Mouse (Mus musculus) midbrain, embryonic 16.5 days (tissue): ENCODE results near the gene Ascc1. TPM values are rescaled to one million over a fixed set of nuclear protein-coding genes. Genes with fewer than 3 reads are reported as not detected.

Experiments
- ATAC-seq: fragments of 200-750 bp; cut with Nextera tagmentation; 2 replicates; pipeline ENCODE4 v1.8.0; 2017; ENCODE audit warnings: moderate TSS enrichment
- H3K27ac ChIP-seq: fragments of 300-500 bp; sonication (generic); 2 replicates; pipeline ENCODE4 v1.5.1; 2014; ENCODE audit warnings: mild to moderate bottlenecking, low read length, mixed read lengths
- H3K27me3 ChIP-seq: fragments of 300-500 bp; sonication (generic); 2 replicates; pipeline ENCODE4 v1.6.1; 2014; ENCODE audit warnings: low read depth, low read length, mixed read lengths; ENCODE audit not compliant: control insufficient read depth, insufficient read depth
- H3K36me3 ChIP-seq: fragments of 300-500 bp; sonication (generic); 2 replicates; pipeline ENCODE4 v1.6.1; 2014; ENCODE audit warnings: mild to moderate bottlenecking, low read length, moderate library complexity, mixed read lengths; ENCODE audit not compliant: control insufficient read depth, insufficient read depth
- H3K4me1 ChIP-seq: fragments of 300-500 bp; sonication (generic); 2 replicates; pipeline ENCODE4 v1.6.1; 2014; ENCODE audit warnings: mild to moderate bottlenecking, low read length, mixed read lengths; ENCODE audit not compliant: control insufficient read depth, insufficient read depth
- H3K4me2 ChIP-seq: fragments of 300-500 bp; sonication (generic); 2 replicates; pipeline ENCODE4 v1.6.1; 2014; ENCODE audit warnings: mild to moderate bottlenecking, low read length, mixed read lengths
- H3K4me3 ChIP-seq: fragments of 300-500 bp; sonication (generic); 2 replicates; pipeline ENCODE4 v1.5.1; 2014; ENCODE audit warnings: low read depth, mild to moderate bottlenecking, low read length, moderate library complexity, mixed read lengths
- H3K9ac ChIP-seq: fragments of 300-500 bp; sonication (generic); 2 replicates; pipeline ENCODE4 v1.6.1; 2014; ENCODE audit warnings: low read depth, low read length, mixed read lengths
- H3K9me3 ChIP-seq: fragments of 300-500 bp; sonication (generic); replicated peaks from 2 replicates; pipeline ENCODE4 v1.6.1; 2014; ENCODE audit warnings: mild to moderate bottlenecking, low read length, mixed read lengths; ENCODE audit not compliant: control insufficient read depth, poor library complexity, severe bottlenecking
- WGBS: fragments of 180-500 bp; shearing (Covaris S2); extraction: QIAGEN DNeasy Blood & Tissue Kit; methylation state at CpG from one replicate; pipeline ENCODE4 v1.1.7; 2014; 5-methylcytosine and 5-hydroxymethylcytosine counted together
- polyA plus RNA-seq: library from polyadenylated mRNA; unstranded; fragments of >200 nt; fragmentation: Nextera tagmentation; extraction: Ambion mirVana; gene quantifications from 2 replicates; pipeline ENCODE4 v1.2.1, GENCODE M21; 2015

Gene Ascc1
- polyA plus RNA-seq, 1 experiment from 2014 or later, result 54.5 TPM

DNA sequence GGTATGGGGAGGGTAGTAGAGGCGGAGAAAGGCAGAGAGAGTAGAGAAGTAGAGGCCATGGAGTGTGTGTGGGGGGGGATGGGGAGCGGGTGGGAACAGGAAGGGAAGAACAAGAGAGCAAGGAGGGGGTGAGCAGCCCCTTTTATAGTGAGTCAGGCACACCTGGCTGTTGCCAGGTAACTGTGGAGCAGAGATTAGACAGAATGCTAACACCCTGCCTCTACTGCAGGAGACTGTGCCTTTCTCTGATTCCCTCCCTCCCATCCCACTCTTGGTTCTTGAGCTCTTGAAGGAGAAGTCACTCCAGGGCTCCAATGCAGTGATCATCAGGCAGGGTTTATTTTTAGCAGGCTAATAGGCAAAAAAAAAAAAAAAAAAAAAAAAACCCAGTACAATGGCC, 30.0 kb downstream of the Ascc1 start:
- Histone ChIP-seq H3K27ac (peak overlapping the region; percentile 73), H3K4me3 (no peak overlapping the region)
- peak; percentile 83 for ATAC-seq

DNA sequence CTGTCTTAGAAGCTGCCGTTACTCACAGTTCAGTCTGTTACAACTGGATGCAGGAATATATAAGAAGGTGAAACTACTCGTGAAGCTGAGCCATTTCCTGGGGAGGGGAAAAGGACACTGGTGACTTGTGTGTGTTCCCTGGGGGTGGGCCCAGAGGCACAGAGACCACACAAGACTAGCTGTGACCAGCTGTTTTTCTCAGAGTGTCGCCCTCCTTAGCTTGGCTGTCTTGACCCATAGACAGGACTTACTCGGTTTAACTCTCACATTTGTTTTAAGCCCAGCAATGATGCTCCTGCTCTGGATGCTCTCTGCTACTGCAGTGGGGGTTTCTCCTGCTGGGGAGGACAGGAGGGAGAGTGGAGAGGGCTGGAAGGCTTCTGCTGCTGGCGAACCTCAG, 30.5 kb downstream of the Ascc1 start:
- H3K4me3 ChIP-seq, result no peak overlapping the region
- WGBS, result 31% methylated on average over 5 of the region's 5 CpGs
- H3K27me3 ChIP-seq, result no peaks in the 10 kb centered on the region
- H3K27ac ChIP-seq, result peak overlapping the region; percentile 73
- no peaks in the 10 kb centered on the region for H3K36me3 ChIP-seq
- no peak for ATAC-seq
- H3K4me1 ChIP-seq, result peaks cover 23% of the 10 kb centered on the region
- no peak overlapping the region for H3K4me2 ChIP-seq
- H3K9ac ChIP-seq, result no peak overlapping the region
- H3K9me3 ChIP-seq, result no peaks in the 10 kb centered on the region

More for the DNA sequence above, 30.0 kb downstream of the Ascc1 start:
- Histone ChIP-seq H3K36me3 (no peaks in the 10 kb centered on the region), H3K9ac (no peak overlapping the region), H3K27me3 (no peaks in the 10 kb centered on the region), H3K4me2 (no peak overlapping the region), H3K4me1 (peaks cover 27% of the 10 kb centered on the region), H3K9me3 (no peaks in the 10 kb centered on the region)
- WGBS, result 70% methylated on average over 1 of the region's 2 CpGs

DNA sequence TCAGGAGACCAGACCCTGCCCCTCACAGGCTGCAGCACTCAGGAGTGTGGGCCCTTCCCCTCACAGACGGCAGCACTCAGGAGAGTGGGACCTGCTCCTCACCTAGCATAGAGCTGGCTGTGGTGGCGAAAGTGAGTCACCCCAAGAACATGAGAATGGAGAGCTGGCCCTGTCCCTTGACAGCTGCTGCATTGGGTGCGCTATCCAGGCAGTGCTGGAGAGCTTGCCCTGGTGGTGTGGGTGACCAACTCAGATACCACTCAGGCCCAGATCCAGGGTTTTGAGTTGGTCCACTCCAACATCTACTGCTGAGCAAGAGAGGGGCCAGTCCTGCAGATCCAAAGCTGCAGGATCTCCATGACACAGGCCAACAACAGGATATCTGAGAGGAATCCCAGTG, 32.0 kb downstream of the Ascc1 start:
- H3K4me1 ChIP-seq, result peaks cover 20% of the 10 kb centered on the region
- no peak overlapping the region for H3K4me3 ChIP-seq
- H3K27ac ChIP-seq, result no peak overlapping the region
- no peaks in the 10 kb centered on the region for H3K9me3 ChIP-seq
- no peak overlapping the region for H3K9ac ChIP-seq
- no peaks in the 10 kb centered on the region for H3K27me3 ChIP-seq
- WGBS, result 90% methylated on average over 3 of the region's 3 CpGs
- no peak overlapping the region for H3K4me2 ChIP-seq
- no peaks in the 10 kb centered on the region for H3K36me3 ChIP-seq
- ATAC-seq, result no peak

DNA sequence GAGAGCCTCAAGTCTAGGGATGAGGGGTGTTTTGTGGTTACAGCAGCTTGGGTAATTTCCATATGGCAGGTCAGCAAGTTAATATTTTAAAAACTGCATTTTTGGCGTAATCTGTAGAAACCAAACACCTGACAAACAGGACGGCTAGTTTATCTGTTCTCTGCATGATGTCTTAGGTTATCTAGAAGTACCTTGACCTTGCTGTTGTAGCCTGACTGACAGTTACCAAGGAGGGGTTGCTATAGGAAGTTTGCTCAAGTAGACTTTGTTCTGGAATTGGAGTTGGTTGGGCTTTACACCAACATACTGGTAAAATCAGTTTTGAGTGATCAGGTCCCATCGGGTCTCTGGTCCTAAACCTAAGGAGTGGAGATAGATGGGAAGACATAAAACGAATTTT, 33.1 kb downstream of the Ascc1 start:
- H3K4me1 ChIP-seq, result peaks cover 20% of the 10 kb centered on the region
- no peak for ATAC-seq
- no peak overlapping the region for H3K27ac ChIP-seq
- no peak overlapping the region for H3K4me2 ChIP-seq
- no peaks in the 10 kb centered on the region for H3K27me3 ChIP-seq
- H3K4me3 ChIP-seq, result no peak overlapping the region
- 80% methylated on average over 4 of the region's 4 CpGs for WGBS
- H3K36me3 ChIP-seq, result no peaks in the 10 kb centered on the region
- H3K9me3 ChIP-seq, result no peaks in the 10 kb centered on the region
- H3K9ac ChIP-seq, result no peak overlapping the region

DNA sequence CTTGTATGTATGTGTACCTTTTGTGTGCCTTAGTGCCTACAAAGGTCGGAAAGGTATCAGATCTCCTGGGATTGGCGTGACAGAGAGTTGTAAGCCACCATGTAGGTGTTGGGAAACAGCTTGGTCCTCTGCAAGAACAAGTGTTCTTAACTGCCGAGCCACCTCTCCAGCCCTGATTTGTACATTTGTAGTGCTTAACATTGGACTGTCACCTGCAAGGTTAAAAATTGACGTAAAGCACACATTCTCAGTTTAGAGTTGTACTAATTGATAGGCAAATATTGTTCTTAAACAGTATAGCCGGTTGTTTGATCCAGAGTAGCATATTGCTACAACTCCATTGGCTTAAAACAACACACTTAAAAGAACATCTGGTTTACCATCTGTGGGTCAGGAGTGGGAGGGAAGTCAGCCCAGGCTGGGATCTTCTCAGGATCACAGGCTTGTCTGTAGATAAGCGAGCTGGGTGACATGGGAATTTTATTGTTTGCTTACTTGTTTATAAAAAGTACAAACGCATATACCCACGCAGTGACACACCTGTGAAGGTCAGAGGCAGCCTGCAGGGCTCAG, 39.8 kb downstream of the Ascc1 start:
- WGBS, result 91% methylated on average over 8 of the region's 8 CpGs
- Histone ChIP-seq H3K4me2 (no peak overlapping the region), H3K36me3 (no peaks in the 10 kb centered on the region), H3K9ac (no peak overlapping the region), H3K4me1 (peaks cover 5% of the 10 kb centered on the region; the same call in 1 of the 2 replicates), H3K4me3 (no peak overlapping the region), H3K27me3 (no peaks in the 10 kb centered on the region), H3K9me3 (no peaks in the 10 kb centered on the region), H3K27ac (no peak overlapping the region)
- no peak for ATAC-seq

DNA sequence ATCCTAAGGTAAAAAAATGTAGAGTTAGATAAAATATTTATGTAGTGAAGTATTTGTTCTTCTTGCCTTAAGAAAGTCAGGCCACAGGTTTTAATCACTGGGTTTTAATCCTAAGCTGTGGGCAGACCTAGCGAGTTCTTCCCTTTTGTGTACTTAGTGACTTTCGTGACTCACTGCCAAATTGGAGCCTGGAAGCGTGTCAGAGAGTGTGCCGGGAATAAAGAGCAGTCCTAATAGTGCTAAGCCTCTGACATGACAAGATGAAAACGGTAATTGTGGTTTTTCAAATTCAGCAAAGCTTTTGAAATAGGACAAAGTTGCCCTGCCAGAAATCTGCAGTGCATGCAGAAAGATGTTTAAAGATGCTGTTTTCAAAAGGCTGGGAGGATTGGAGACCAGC, 44.1 kb downstream of the Ascc1 start:
- peak; percentile 83 for ATAC-seq
- Histone ChIP-seq H3K4me3 (no peak overlapping the region), H3K27me3 (no peaks in the 10 kb centered on the region; the same call in 1 of the 2 replicates), H3K9me3 (no peaks in the 10 kb centered on the region), H3K9ac (no peak overlapping the region), H3K4me2 (no peak overlapping the region), H3K36me3 (0 out of 2 replicates have a peak, but pooled peaks cover 6% of the 10 kb centered on the region), H3K27ac (0 out of 2 replicates have a peak overlapping the region, but pooled peaks have one; percentile 18), H3K4me1 (peaks cover 5% of the 10 kb centered on the region; the same call in 1 of the 2 replicates)
- WGBS, result 9% methylated on average over 5 of the region's 5 CpGs

DNA sequence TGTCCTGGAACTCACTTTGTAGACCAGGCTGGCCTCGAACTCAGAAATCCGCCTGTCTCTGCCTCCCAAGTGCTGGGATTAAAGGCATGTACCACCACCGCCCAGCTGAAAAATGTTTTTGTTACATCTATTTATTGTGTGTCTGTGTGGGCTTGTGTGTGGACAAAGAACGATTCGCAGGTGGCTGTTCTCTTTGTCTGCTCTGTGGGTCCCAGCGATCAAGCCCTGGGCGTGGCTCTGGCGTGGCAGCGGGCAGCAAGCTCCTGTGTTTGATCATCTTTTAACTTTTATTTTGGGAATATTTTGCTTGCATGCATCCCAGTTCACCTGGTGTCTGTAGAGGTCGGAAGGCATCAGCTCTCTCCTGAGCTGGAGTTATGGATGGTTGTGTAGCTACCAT, 48.0 kb downstream of the Ascc1 start:
- no peaks in the 10 kb centered on the region; the same call in 1 of the 2 replicates for H3K27me3 ChIP-seq
- ATAC-seq, result no peak
- no peak overlapping the region for H3K4me2 ChIP-seq
- H3K36me3 ChIP-seq, result 0 out of 2 replicates have a peak, but pooled peaks cover 6% of the 10 kb centered on the region
- peaks cover 5% of the 10 kb centered on the region; the same call in 1 of the 2 replicates for H3K4me1 ChIP-seq
- 96% methylated on average over 10 of the region's 10 CpGs for WGBS
- no peak overlapping the region for H3K4me3 ChIP-seq
- no peak overlapping the region for H3K27ac ChIP-seq
- H3K9ac ChIP-seq, result no peak overlapping the region
- H3K9me3 ChIP-seq, result no peaks in the 10 kb centered on the region

DNA sequence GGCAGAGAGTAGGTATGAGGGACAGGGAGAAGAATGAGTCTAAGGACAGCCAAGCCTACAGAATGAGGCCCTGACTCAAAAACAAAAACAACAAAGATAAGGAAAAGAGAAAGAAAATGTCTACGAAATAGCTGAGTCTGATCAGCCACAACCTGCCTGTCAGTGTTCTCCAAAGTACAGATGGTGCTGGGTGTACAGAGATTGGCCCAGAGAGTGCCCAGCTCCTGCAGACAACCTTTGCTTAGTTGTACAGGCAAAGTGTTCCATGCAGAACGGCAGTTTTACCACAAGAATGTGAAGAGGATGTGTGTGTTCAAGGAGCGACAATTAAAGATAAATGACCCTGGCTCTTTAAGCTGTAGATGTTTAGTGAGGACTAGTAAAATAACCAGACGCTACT, 50.5 kb downstream of the Ascc1 start:
- H3K9ac ChIP-seq, result no peak overlapping the region
- peaks cover 9% of the 10 kb centered on the region; the same call in 1 of the 2 replicates for H3K9me3 ChIP-seq
- WGBS, result 87% methylated on average over 4 of the region's 4 CpGs
- H3K36me3 ChIP-seq, result 0 out of 2 replicates have a peak, but pooled peaks cover 6% of the 10 kb centered on the region
- H3K4me3 ChIP-seq, result no peak overlapping the region
- H3K27ac ChIP-seq, result no peak overlapping the region
- no peaks in the 10 kb centered on the region; the same call in 1 of the 2 replicates for H3K27me3 ChIP-seq
- no peak overlapping the region for H3K4me2 ChIP-seq
- no peaks in the 10 kb centered on the region for H3K4me1 ChIP-seq
- ATAC-seq, result no peak

DNA sequence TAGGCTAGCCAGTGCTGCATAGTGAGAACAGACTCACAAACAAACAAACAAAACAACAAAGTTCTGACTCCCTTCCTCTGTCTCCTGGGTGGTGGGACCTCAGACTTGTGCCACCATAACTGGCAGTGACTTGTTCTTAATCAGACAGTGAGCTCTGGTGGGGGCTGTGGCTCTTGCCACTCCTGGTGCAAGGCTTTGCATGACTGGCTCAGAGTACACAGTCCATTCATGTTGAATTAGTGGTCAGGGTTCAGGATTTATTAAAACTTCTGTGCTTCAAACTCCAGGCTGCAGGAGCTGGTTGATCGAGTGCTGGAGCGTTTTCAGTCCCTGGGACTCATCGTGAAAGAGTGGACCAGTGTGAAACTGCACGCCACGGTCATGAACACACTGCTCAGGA, 59.6 kb downstream of the Ascc1 start:
- Histone ChIP-seq H3K27ac (no peak overlapping the region), H3K4me2 (no peak overlapping the region), H3K27me3 (no peaks in the 10 kb centered on the region), H3K9ac (no peak overlapping the region), H3K9me3 (peaks cover 9% of the 10 kb centered on the region; the same call in 1 of the 2 replicates), H3K36me3 (no peaks in the 10 kb centered on the region), H3K4me1 (peaks cover 4% of the 10 kb centered on the region; the same call in 1 of the 2 replicates), H3K4me3 (no peak overlapping the region)
- no peak for ATAC-seq
- 70% methylated on average over 5 of the region's 5 CpGs for WGBS
